Mouse (Mus musculus): Measurements from ENCODE around the gene Msi2.

Gene Msi2

DNA sequence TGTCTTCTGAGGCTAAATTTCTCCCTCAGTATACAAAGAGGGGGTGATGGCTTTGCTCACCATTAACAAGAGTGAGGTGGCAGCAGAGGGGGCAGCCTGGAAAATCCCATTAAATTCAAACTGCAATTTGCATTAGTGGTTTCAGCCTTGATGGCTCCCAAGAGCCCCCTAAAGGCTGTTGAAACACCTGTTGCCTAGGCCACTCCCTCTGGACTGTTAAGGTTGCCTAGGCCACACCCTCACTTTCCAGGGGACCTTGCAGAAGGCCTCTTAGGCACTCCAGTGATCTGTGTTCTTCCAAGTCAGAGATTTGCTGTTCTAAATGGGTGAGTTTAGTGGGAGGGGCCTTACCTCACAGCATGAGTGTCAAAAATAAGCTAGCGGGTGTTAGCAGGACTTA lies 232.3 kb downstream of the Msi2 start:
- peak; percentile 54 for DNase-seq (ENCODE audit: low read depth, low spot score)

DNA sequence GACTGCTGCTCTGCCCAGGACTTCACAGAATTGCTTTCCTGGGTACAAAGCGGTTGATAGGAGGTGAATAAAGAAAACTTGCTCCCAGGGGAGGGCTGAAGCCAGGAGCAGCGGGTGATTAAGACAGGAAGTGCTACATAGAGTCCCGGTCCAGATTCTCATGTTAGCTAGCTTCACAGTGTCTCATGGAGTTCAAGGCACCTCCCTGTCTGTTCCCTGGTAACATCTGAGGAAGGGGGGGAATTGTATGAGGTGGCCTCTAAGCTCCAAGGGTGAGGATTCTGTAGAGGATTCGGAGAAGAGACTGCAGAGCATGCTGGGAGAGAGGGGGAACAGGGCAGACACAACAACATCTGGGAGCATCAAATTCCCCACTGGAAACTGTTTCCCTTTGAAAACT lies 233.2 kb downstream of the Msi2 start:
- DNase-seq (ENCODE audit: low read depth, low spot score) = no peak

DNA sequence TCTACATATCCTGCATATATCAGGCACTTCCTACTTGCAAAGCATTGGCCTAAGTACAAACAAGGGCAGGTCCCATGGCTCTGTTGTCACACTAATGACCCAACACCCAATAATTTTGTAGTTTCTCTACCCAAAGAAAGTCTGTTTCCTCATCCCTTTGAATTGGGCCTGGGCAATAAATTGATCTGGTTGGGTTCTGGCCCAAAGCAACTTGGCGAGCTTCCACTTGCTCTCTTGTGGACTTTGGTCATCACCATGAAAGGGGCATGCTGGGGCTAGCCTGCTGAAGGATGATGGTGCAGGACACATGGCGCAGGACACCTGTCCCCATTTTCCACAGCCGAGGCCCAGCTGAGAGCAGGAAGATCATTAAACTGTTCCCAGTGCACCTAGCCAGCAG lies 234.3 kb downstream of the Msi2 start:
- no peak for DNase-seq (ENCODE audit: low read depth, low spot score)

DNA sequence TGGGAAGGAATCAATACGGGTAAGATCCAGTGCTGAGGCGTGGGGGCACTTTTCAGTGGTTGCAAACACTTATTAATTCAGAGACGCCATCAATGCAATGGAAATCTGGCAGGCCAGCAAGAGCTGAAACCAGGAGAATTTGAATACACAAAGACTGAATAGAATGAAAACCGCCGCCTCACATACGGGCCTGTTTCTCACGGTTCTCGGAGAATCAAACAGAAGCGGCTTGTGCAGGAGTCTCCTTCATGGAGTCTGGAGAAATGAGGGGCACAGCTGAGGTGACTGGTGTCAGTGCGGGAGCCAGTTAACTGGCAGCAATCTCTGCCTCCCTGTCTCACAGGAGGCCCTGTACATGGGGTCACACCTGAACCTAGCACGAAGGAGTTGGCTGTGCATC lies 235.7 kb downstream of the Msi2 start:
- no peak for DNase-seq (ENCODE audit: low read depth, low spot score)

DNA sequence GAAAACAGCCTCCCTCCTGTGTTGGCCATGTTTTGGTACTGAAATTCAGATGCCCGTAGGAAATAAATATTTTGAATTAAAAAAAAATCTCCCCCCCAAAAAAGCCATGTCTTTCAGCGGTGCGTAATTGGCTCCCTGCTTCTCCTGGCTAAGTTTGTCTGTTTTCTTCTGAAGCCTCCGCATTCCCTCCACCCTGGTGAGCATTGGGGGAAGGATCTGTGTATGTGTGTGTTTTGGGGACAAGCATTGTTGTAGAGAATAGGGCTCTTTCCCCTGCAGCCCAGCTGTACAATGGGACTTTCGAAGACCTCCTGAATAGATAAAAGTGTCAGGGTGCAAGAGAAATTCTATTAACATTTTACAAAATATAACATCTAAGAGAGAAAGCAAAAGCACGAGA lies 236.1 kb downstream of the Msi2 start:
- no peak for DNase-seq (ENCODE audit: low read depth, low spot score)

DNA sequence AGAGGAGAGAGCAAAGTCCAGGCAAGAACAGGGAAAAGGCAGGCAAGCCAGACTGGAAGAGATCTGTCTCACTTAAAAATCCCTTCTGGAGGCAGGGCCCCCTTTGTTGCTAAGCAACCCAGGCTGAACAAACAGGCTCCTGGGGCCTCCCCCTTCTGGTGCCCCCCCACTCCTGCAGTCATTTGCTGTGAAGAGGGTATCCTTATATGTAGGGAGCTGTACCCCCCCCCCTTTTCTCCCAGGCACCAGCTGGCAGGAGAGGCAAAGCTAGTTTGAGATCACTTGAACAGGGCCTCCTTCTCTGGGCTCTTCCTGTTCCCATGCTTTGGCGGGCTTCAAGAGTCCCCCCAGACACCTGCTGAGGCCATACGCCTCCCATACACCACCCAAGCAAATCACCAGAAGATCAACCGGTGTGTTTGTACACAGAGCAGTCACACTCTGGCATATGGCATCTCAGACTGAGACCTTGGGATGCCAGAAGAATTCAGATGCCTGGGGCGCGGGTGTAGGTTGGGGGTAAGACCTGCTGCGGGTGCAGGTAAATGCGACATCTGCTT lies 236.6 kb downstream of the Msi2 start:
- no peak for DNase-seq (ENCODE audit: low read depth, low spot score)

DNA sequence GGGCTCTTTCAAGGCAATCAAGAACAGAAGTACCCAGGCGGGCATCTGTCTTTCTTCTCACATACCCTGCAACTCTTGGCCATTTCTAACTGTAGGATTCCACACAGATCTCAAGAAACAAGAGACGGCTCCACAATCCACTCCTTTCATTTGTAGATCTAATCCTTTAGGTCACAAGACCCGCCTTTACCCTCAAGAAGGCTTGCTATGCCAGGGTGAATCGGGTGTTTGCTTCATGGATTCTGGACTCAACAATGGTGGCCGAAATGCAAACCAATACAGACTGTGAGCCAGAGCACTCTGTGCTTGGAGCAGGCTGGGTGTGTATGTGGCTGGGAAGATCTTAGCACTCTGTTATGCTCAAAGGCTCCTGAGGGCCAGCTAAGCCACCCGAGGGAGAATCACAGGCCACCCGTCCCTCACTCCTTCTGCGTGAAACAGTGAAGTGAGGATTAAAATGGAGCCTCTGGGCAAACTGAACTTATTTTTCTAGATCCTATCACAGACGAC lies 237.2 kb downstream of the Msi2 start:
- no peak for DNase-seq (ENCODE audit: low read depth, low spot score)

DNA sequence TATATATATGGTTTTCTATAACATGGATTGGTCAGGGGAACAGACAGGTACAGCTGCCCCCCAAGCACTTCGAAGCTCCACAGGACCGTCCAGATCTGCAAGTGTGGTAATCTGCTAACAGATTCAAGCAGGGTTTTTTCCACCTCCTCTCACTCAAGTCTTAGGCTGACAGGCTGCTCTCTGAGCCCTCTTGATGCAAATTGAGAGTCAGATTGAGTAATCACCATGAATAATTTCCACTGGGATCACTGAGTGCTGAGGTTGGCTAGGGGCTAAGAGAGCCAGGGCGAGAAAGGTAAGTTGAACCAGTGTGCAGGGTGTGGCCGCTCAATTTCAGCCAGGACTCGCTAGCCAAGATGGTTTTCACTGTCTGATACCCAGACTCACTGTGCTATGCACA lies 238.8 kb downstream of the Msi2 start:
- DNase-seq (ENCODE audit: low read depth, low spot score) = no peak

DNA sequence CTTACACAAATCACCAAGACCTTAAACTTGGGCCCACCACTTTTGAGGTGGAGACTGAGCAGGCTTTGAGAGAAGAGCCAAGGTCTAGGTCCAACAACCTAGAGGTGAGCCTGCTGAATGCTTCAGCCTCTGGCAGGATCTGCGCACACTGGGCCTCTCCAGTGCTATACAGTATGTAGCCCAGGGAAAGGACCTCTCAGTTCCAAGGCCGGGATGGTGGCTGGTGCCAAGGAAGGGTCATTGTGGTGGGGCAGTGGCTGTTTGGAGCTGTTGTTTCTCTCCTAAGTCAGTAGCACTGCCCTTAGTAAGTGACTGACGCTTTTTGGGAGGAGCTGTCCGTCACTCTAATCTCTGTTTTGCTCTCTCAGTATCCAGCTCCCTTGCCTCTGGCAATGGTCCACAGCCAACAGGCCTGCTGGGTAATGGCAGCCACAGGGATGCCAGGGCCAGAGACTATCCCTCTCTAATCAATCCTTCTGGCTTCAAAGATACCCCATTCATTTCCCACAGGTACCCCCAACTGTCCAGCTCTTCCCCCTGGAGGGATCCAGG lies 243.3 kb downstream of the Msi2 start:
- no peak for DNase-seq (ENCODE audit: low read depth, low spot score)

DNA sequence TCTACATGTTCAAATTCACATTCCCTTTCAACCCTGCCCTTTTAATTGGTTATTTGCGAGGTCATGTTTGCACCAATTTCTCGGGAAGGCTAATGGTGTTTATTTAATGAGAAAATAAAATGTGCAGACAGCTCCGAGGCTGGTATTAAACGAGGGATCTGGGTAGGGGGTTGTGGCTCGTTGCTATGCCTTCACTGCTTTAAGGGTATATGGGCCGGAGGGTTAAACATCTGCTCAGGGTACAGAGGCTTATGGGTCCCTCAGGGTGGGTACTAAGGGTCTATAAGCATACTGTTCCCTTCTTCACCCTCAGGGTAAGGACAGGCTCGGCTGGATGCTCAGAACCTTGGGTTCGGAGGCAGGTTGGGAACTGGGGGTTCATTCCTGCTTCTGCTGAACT lies 245.6 kb downstream of the Msi2 start:
- DNase-seq (ENCODE audit: low read depth, low spot score) = no peak

DNA sequence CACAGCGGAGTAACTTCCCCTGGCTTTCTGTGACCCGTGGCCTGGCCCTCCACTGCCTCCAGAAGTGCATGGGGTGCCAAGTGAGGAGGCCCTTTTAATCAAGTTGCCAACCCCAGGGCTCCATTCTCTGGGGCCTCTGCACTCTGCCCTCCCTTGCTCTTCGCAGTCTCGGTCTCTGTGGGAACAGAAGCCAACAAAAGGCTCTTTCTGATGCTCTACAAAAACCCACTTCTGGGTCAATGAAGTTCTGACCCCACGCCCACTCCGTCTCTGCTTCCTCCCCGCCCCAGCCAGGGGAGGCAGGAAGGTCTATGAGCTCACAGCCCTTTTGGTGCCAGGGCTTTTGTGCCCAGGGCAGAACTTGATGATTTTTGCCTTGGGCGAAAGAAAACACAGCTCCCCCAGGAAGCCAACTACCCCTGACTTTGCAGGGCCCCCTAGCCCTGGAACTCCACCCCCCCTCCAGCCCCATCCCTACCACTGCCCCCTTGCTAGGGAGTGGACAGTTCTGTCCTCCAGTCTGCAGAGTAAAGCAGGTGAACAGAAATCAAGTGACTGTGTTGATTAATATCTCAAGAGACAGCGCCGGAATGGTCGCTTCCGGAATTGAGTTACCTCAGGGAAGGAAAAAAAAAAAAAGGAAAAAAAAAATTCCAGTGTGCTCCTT lies 246.2 kb downstream of the Msi2 start:
- DNase-seq (ENCODE audit: low read depth, low spot score) = no peak

DNA sequence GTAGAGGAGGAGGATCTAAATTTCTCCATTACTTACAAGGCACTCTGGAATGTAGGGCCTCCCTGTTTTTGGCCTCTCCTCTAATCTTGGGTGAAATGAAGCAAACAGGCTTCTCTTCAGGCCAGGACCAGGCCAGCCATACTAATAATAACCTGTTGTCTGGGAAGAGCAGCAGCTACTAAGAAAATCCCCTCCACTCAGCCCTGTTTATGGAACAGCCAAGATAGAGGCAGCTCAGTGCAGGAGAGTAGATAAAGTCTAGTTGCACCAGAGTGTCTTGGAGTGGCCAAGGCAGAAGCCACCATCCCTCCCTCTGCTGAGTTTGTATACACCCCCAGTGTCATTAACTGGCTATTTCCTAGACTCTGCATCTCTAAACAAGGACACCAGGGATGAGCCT lies 247.7 kb downstream of the Msi2 start:
- DNase-seq (ENCODE audit: low read depth, low spot score) = no peak

DNA sequence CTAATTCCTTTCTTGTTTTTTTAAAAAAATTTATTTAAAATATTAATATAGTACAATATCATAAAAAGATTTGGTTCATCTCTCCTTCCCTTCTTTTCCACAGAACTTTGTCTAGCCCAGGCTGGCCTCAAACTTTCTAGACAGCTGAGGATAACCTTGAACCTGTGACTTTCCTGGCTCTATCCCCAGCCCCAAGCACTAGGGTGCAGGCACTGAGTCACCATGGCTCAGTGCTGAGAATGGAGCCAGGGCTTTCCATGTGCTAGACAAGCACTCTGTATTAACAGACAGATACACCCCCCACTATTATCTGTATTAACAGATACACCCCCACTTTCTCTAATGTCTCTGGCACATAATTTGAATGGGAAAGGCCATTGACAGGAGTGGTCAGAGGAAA lies 249.3 kb downstream of the Msi2 start:
- no peak for DNase-seq (ENCODE audit: low read depth, low spot score)

DNA sequence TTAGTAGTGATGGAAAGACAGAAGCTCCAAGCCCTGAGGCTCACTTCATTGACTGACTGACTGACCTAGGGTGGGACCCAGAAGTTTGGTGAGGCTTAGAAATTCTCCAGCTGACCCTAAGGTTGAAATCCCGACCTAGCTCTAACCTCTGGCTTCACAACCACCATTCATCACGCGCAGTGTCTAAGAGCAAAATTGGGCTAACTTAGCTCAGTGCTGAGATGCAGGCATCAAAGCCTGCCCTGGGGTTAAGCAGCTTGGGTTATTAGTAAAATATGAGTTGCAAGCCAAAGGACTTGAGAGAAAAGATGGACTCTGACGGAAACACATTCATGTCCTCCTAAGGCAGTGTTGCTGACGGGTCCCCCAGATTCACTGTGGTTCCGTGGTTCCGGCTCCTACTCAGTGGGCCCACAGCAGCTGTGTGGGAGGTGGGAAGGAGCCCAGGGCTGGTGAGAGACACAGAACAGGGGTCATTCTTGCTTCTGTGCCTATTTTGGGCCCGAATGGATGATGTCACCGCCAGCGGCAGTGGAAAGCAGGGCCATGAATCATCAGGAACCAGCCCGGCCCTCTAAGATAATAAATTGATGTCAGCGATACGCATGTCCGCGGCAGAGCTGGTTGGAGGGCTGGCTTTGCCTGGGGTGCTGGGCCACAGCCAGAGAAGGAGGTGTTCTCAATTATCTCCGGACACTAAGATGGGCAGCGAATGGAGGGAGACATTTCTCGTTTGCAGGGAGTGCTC lies 250.6 kb downstream of the Msi2 start:
- DNase-seq (ENCODE audit: low read depth, low spot score) = no peak

DNA sequence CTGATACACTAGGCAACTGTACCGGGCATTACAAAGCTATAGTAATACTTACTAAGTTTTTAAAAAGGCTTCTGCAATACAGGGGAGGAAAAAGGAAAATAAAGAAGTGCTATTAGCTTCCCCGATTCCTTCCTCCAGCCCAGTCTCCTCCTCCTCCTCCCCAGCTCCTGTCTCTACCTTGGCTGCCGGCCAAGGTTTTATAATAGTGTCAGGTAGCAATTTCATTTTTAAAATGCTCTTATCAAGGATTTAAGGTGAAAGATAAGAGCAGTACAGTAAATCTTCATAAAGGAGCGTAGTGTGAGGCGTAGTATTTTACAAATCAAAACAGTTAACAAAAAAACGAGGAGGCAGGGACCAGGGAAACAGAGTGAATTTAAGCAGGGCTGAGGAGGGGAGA lies 254.4 kb downstream of the Msi2 start:
- DNase-seq (ENCODE audit: low read depth, low spot score) = no peak

DNA sequence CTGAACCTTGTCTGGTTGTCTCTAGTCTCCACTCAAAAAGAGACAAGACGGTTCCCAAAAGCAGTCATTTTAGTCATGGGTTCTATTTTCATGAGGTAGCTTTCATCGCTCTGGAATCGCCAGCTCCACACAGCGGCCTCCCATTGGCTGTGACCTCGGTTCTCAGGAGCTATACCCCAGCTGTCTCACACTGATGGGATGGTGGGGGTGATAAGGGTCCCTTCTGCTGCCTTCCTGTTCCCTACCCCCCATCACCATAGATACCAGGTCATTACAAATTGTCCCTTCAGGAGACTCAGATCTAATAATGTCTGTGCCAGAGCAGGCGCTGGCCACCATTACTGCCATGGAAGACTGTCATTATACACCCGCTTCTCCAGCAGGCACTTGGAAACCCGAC lies 255.5 kb downstream of the Msi2 start:
- DNase-seq (ENCODE audit: low read depth, low spot score) = no peak

DNA sequence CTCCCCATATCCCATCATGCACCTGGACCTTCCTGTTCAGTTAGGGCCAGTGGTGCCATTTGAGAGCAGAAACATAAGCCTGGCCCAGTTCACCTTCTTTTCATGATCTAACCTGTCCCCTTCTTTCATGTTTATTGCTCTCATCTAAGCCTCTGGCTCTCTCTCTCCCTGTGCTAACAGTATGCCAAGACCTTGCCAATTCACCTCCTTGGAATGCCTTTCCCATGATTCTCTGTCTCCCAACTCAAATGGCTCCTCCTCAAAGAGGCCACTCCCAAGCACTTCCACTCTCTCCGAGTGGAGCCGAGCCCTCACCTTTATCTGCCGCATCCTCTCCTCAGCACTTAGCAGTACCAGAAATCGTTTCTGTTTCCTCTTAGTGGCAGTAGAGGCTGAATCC lies 256.7 kb downstream of the Msi2 start:
- peak; percentile 17 for DNase-seq (ENCODE audit: low read depth, low spot score)

DNA sequence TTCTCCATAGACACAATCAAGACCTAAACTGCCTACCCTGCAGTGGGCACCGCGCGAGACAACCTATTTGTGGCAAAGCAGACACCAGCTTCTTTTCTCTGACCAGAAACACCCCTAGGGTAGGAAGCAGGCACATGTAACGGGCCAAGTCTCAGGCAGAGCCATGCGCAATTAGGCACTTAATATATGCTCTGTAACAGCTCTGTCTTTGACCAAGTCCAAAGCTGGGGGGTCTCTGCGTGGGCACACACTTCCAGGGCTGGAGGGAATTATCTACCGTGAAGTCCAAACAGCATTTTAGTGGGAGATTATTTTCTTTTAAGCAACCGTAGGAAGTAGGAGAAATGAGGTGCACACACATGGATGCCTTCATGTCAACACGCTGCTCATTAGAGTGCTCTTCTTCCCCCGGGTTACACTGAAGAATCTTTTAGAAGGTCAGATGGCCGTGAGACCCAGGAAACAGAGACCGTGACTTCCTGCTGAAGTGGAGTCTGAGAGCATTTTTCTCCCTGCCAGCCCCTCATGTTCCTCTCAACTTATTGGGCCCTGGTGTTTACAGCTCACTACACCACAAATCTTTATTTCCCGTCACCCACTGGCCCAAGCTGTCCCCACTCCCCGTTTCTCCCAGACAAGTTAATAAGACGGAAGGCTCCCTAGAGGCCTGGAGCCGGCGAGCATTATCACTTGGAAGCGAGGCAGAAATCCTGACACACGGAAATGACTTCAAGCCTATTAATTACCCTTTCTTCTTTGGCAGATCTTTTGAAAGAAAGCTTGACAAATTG lies 258.2 kb downstream of the Msi2 start:
- no peak for DNase-seq (ENCODE audit: low read depth, low spot score)

DNA sequence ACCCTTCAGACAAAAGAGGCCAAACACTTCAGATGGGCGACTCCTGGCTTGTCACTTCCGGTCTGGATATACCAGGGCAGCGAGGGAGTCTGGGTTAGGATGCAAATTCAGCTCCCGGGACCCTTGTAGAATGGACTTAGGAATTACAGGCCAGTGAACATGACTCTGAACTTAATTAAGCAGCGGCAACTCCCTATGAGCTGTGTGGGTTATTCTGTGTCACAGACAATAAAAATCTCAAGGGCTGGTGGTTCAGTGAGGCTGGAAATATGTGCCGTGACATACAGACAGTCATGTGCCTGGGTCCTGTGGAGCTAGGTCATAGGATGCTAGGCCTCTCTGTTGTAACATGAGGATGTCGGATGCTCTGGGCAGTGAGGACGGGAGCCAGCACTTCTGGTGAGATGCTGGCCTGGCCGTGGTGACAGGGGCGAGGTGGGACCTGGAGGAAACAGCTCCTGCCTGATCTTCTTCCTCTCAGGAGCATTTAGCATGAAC lies 261.0 kb downstream of the Msi2 start:
- DNase-seq (ENCODE audit: low read depth, low spot score) = no peak

DNA sequence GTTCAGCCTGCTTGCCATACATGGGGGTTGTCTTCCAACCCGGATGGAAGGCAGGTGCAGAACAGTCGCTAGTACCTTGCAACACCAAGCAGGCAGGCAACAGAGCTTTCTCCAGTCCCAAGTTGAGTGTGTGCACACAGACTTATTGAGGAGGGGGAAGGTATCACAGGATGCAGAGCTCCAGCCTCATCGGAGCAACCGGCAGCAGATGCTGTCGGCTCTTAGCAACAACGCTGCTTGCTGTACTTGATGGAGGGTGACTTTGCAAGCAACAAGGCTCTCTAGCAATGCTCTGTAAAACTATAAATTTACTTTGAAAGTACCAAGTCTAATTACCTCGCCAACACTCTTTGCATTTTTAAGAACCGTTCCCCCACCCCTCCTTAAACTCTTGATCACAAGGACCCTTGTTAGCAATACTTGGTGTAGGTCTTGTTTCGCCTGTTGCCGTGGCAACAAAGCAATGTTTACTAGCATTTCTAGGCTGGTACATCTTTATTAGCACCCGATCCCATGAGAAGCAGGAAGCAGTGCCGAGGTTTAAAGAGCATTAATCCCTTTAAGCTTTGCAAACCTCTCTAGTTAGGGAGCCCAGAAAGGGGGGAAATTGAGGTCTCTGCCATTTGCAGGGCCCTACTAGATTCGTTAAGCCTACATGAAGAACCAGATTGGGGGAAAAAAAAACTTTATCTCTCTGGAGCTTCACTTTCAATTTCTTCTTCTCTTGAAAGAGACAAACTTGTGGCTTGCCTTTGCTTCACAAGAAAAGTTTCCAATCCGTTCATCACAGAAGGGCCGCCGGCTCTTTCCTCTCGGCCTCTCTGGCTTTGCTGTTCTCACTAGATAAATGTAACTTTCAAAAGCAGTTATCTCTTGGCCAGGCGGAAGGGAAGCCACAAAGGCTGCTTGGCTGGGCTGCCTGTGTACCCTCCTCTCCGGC lies 263.2 kb downstream of the Msi2 start:
- no peak for DNase-seq (ENCODE audit: low read depth, low spot score)

DNA sequence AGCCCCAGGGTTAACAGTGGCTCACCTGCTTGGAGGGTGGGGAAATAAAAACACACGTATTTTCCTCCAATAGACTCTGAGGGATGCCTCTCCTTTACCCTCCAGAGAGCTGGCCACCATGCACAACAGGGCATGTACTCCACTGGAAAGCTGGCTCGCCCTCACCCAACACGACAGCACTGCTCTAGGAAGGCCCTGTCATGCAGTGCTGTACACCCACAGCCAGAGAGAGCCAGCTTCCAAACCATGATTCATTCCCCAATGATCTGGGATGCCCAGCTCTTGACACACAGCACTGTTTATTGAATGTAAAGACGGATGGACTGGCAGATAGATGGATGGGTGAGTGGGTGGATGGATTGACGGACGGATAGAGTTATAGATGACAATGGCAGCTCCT lies 269.1 kb downstream of the Msi2 start:
- DNase-seq (ENCODE audit: low read depth, low spot score) = no peak

Measured in ES-CJ7 (cell line).